Mouse (Mus musculus) adrenal gland, adult 10 weeks (tissue): ENCODE data around the gene Klk15. TPM values are rescaled to one million over a fixed set of nuclear protein-coding genes. Genes with fewer than 3 reads are reported as not detected.

Source experiments
- polyA plus RNA-seq: library from polyadenylated mRNA; stranded (reverse); fragments of 350-450 nt; fragmentation: Illumina TruSeq; extraction: RNeasy Lipid Tissue Mini Kit (QIAGEN cat#74804); gene quantifications from one replicate; pipeline ENCODE4 v1.2.3, GENCODE M21; 2014; ENCODE audit warnings: low read depth, low replicate concordance

The Klk15 gene
- not detected for polyA plus RNA-seq

GRCm38 (mm10) chr7:43933440-43933839 lies at the start of gene Klk15:
Gene Klk15 (plus strand): TSS chr7:43933740.

DNA sequence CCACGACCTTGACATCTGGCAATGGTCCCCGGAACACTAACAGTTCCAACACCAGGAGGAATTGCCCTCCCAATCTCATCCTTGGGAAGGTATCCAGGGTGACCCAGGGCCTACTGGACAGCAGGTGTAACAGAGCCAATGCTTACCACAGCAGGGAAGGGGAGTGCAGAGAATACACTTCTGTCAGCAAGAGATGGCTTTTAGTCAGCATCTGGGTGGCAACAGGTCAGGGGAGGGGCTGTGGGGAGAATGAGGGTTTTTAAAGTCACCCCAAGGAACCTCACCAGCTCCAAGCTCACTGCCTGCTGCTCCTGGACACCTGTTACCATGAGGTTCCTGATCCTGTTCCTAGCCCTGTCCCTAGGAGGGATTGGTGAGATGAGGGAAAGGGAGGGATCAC lies 16.8 kb downstream of the Klk15 start, which contains the start of gene Klk1b8:
Klk1b8 (plus strand) TSS at position 301 of the 400 bp plus-strand sequence.

DNA sequence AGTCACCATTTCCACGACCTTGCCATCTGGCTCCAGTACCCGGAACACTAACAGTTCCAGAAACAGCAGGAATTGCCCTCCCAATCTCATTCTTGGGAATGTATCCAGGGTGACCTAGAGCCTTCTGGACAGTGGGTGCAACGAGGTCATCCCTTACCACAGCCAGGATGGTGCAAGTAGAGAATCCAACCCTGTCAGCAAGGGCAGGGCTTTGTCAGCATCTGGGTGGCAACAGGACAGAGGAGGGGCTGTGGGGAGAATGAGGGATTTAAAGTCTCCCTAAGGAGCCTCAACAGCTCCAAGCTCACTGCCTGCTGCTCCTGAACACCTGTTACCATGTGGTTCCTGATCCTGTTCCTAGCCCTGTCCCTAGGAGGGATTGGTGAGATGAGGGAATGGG lies 32.9 kb downstream of the Klk15 start, which contains the start of gene Klk1b1:
Klk1b1 (plus strand) TSS at position 301 of the 400 bp plus-strand sequence.

DNA sequence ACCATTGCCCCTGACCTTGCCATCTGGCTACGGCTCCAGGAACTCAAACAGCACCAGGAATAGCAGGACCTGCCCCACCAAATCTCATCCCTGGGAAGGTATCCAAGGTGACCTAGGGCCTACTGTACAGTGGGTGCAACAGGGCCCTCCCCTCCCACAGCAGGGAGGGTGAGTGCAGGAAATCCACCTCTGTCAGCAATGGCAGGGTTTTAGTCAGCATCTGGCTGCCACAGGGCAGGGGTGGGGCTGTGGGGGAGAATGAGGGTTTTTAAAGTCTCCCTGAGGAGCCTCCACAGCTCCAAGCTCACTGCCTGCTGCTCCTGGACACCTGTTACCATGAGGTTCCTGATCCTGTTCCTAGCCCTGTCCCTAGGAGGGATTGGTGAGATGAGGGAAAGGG lies 42.2 kb downstream of the Klk15 start, which contains the start of gene Klk1b9:
Klk1b9 (plus strand) TSS at position 301 of the 400 bp plus-strand sequence.

Other genes starting within 250 kb of the Klk15 start
- gene Klk14, start 243.3 kb upstream of the Klk15 start, polyA plus RNA-seq, result not detected
- not detected for gene Klk13, start 221.2 kb upstream of the Klk15 start, polyA plus RNA-seq
- gene Klk12, start 164.8 kb upstream of the Klk15 start, polyA plus RNA-seq, result not detected
- gene Klk11, start 159.1 kb upstream of the Klk15 start, polyA plus RNA-seq, result not detected
- gene Klk10, start 152.7 kb upstream of the Klk15 start, polyA plus RNA-seq, result 0.58 TPM
- not detected for gene Klk9, start 141.8 kb upstream of the Klk15 start, polyA plus RNA-seq
- gene Klk8, start 136.2 kb upstream of the Klk15 start, polyA plus RNA-seq, result not detected
- gene Klk7, start 122.4 kb upstream of the Klk15 start, polyA plus RNA-seq, result not detected
- gene Klk6, start 109.2 kb upstream of the Klk15 start, polyA plus RNA-seq, result not detected
- not detected for gene Klk5, start 91.8 kb upstream of the Klk15 start, polyA plus RNA-seq
- gene Klk4, start 52.6 kb upstream of the Klk15 start, polyA plus RNA-seq, result not detected
- gene Klk1b8, start 16.9 kb downstream of the Klk15 start, polyA plus RNA-seq, result not detected
- gene Klk1b1, start 33.0 kb downstream of the Klk15 start, polyA plus RNA-seq, result not detected
- gene Klk1b9, start 42.3 kb downstream of the Klk15 start, polyA plus RNA-seq, result not detected
- gene Klk1b11, start 62.1 kb downstream of the Klk15 start, polyA plus RNA-seq, result not detected
- gene Klk1b26, start 78.4 kb downstream of the Klk15 start, polyA plus RNA-seq, result not detected
- not detected for gene Klk1b27, start 118.5 kb downstream of the Klk15 start, polyA plus RNA-seq
- not detected for gene Klk1b21, start 168.6 kb downstream of the Klk15 start, polyA plus RNA-seq
- gene Klk1b22, start 178.9 kb downstream of the Klk15 start, polyA plus RNA-seq, result not detected
- gene Klk1b16, start 203.0 kb downstream of the Klk15 start, polyA plus RNA-seq, result not detected